Mouse (Mus musculus): Measurements from ENCODE around the gene Mphosph9.
"Not testable (repeated sequence)": the region's sequence is repeated elsewhere in the genome, so short reads cannot be mapped to it uniquely, and the experiment has no call there.

Gene Mphosph9

GRCm38 (mm10) chr5:124342897-124343296 lies 15.1 kb upstream of the Mphosph9 start:
- peak; percentile 54 for DNase-seq (ENCODE audit: low spot score)

DNA sequence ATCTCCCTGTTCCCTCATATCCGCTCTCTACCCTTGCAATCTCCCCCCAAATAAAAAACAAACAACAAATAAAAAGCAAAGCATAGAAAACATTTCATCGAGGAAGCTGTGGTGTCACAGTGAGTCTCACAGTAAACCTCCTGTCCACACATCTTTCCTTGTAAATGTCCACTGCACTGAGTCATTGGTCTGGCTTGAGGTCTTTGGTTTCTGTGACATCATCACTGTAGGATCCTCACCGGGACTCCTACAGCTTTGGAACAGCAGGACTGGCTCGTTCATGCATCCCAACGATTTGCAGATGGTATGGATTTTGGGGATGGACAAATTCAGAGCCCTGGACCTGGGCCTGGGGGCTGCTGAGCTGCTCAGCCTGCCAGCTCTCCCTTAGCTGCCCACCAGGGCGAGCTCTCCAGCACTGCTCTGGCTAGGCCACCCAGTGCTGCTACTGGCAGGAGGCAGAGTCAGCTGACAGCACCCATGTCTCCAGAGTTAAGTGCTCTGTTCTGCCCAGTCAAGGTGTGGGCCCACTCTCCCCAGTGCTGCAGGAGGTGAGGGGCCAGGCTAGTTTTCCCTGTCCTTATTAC lies 14.1 kb upstream of the Mphosph9 start:
- DNase-seq (ENCODE audit: low spot score): not testable (repeated sequence)

- no peak for DNase-seq (ENCODE audit: low spot score)
These were observed 11.0 kb upstream of the Mphosph9 start for GRCm38 (mm10) chr5:124338791-124339190.

GRCm38 (mm10) chr5:124337909-124338308 lies 10.1 kb upstream of the Mphosph9 start:
- DNase-seq (ENCODE audit: low spot score): no peak

GRCm38 (mm10) chr5:124337103-124337502 lies 9.3 kb upstream of the Mphosph9 start:
- DNase-seq (ENCODE audit: low spot score): no peak

- no peak for DNase-seq (ENCODE audit: low spot score)
These were observed 6.6 kb upstream of the Mphosph9 start for GRCm38 (mm10) chr5:124334392-124334791.

GRCm38 (mm10) chr5:124330086-124330485 lies 2.3 kb upstream of the Mphosph9 start:
- DNase-seq (ENCODE audit: low spot score): no peak

GRCm38 (mm10) chr5:124326829-124327228 lies 943 bp downstream of the Mphosph9 start:
- DNase-seq (ENCODE audit: low spot score): no peak

DNA sequence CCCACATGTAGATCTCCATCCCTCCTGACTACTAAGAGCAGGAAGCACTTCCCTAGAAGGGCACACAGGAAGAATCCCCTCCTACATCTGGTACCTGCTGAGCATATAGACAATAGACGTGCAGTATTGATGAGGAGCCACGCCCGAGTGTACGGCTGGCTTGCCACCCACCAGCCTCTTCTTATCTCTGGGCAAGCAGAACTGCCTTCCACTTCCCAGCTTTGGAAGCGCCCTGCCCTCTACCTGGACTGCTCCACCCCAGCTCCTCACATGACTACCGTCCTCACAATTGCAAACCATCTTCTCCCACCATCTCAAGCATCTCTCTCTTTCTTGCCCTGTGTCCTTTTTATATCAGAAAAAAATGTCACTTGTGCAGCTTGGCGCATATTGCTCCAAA lies 10.1 kb downstream of the Mphosph9 start:
- no peak for DNase-seq (ENCODE audit: low spot score)

DNA sequence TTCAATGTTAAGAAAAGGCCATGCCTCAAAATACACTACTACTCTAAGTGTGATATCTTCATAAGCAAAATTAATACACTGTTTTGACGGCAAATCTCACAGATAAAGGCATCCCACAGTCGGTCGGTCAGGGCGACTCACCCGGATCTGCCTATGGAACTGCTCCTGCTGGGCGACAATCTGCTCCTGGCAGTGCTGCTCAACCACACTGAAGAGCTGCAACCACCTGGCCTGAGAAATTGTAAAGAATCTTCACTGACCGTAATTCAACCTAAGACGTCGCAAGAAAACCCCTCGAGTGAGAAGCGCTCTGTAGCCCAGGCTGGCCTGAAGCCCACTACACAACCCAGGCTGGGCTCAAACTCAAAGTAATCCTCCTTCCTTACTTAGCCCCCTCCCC lies 11.8 kb downstream of the Mphosph9 start:
- no peak for DNase-seq (ENCODE audit: low spot score)

GRCm38 (mm10) chr5:124315498-124315897 lies 12.3 kb downstream of the Mphosph9 start:
- no peak for DNase-seq (ENCODE audit: low spot score)

DNA sequence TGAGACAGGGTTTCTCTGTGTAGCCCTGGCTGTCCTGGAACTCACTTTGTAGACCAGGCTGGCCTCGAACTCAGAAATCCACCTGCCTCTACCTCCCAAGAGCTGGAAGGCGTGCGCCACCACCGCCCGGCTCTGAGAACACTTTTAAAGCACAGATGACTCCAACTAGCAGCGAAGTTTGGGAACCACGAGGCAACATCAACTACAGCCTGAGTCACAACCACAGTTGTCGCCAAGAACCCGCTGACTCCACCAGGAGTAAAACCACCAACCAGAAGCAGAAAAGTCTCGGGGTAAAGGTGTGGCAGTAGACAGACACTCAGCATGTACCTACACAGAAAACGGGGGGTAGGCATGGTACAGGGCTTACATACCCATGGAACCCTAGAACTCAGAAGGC lies 17.7 kb downstream of the Mphosph9 start:
- no peak for DNase-seq (ENCODE audit: low spot score)

- DNase-seq (ENCODE audit: low spot score): no peak
These were observed 18.6 kb downstream of the Mphosph9 start for GRCm38 (mm10) chr5:124309155-124309554.

DNA sequence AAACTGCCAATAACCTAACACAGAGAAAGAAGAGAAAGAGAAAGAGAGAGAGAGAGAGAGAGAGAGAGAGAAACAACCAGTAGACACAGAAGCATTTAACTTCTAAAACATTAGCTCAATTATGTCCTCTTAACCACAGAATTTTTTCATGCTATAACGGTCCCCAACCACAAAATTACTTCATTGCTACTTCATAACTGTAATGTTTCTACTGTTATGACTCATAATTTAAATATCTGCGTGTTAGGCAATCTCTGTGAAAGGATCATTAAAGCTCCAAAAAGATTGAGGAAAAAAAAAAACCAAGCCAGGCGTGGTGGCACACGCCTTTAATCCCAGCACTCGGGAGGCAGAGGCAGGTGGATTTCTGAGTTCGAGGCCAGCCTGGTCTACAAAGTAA lies 24.9 kb downstream of the Mphosph9 start:
- not testable (repeated sequence) for DNase-seq (ENCODE audit: low spot score)

- no peak for DNase-seq (ENCODE audit: low spot score)
These were observed 27.6 kb downstream of the Mphosph9 start for GRCm38 (mm10) chr5:124300132-124300531.

GRCm38 (mm10) chr5:124299307-124299706 lies 28.5 kb downstream of the Mphosph9 start:
- not testable (repeated sequence) for DNase-seq (ENCODE audit: low spot score)

DNA sequence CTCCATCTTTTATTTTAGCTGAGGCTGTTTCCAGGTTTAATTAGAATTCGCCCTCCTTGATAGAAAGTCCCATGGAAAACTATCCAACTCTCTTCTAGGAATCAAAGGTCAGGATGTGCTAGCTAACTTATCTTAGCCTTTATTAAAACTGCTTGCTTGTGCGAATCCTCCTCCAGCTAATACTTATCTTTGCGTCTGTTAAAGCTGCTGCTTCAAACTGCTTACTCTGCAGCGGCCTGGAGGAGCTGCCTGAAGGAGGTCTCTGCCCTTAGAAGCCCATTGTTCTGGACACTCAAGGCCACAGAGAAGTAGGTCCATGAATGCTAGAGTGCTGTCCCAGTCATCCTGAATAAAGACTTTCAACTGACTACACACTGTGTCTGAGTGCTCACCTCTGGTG lies 31.3 kb downstream of the Mphosph9 start:
- DNase-seq (ENCODE audit: low spot score): peak; percentile 80

- DNase-seq (ENCODE audit: low spot score): no peak
These were observed 33.8 kb downstream of the Mphosph9 start for GRCm38 (mm10) chr5:124293967-124294366.

DNA sequence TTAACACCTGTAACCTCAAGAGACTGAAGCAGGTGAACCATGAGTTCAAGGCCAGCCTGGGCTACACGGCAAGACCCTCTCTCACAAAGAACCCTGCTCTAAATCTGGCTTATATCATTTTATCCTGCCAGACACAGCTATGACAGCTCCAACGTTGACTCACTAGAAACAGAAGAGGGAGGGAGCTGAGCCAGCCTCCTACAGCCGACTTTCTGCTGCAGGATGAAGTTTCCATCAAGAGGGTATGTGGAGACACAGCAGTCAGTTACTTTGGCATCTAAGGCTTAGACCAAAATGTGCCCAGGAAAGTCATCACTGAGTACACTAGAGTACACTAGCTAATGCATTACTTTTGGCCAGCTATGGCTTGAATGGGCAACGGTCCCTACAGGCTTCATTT lies 37.6 kb downstream of the Mphosph9 start:
- no peak for DNase-seq (ENCODE audit: low spot score)

- DNase-seq (ENCODE audit: low spot score): no peak
These were observed 40.0 kb downstream of the Mphosph9 start for GRCm38 (mm10) chr5:124287616-124288247.

DNA sequence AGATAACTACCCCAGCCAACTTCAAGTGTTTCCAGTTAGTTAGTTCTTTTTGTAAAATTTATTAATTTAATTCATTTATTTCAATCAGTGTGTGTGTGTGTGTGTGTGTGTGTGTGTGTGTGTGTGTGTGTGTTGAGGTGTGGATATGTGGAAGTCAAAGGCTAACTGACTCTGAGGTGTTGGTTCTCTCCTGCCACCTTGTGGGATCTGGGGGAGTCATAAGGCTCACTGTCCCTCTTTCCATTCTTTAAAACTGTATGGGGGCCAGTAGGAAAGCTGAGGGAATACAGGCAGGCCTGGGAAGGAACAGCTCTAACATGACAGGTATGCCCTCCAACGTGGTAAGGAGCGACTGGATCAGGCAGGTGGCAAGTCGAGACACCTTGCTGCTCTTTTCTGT lies 43.4 kb downstream of the Mphosph9 start:
- DNase-seq (ENCODE audit: low spot score): no peak

DNA sequence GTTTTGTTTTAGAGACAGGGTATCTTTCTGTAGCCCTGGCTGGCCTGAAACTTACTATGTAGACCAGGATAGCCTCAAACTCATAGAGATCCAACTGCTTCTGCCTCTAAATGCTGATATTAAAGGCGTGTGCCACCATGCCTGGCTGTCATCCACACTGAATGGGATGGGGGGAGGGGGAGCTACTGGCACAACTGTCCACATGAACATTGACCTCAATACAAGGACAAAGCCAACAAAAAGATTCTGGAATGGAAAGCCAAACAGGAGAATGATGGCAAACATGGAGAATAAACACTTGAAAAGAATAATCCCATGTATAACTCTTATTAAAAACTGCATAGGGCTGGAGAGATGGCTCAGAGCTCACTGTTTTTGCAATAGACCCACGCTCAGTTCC lies 44.9 kb downstream of the Mphosph9 start:
- DNase-seq (ENCODE audit: low spot score): no peak

DNA sequence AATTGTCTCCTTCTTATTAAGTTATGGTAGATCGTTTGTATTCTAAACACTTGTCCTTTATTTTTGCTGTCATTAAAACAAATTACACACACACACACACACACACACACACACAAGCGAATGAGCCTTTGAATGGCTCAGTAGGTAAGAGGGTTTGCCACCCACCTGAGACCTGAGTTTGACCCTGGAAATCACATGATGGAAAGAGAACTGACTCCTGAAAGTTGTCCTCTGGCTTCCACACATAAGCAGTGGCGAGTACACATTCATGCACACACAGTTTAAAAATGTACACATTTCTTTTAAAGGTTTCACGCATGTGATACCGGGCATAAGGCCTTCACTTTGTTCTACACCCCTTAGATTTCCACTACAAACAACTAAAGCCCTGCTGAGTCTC lies 57.5 kb downstream of the Mphosph9 start:
- DNase-seq (ENCODE audit: low spot score): no peak

DNA sequence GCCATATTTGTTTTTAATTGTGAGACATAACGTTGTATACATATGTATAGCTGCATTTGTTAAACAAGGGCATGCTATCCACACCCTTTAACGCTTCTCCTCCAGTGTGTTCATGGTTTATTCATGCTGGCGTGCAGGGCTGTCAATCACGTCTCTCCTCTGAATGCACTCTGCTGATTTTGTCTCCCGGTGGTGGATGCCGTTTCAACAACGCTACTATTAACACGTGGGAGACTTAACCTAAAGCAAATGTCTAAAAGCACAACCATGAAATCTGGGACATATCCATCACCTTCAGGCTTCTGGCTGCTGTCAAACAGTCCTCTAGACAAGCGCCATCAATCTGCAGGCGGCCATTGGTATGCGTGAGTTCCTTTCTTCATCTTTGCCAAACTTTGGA lies 58.1 kb downstream of the Mphosph9 start:
- DNase-seq (ENCODE audit: low spot score): no peak

All from testis, postnatal 14 days (tissue).